In genomic region chr10:91205632-91206031, GRCm38 (mm10) we compare ENCODE assay signal across 30 mouse cellular contexts.
"Had no signal": no experiment of that assay in that cellular context is flagged by ENCODE, and none has a peak within 500 bp of the region (broad histone marks: within the 10 kb centered on the region; RNA-seq: fewer than 3 reads in every experiment).

No protein-coding gene starts in this region.

- DNase-seq: left cerebral cortex, postnatal 4 days; liver; liver, embryonic 13.5 days; liver, postnatal 0 days; lung, adult 18-20 months; lung, adult 2 months; lung, embryonic 14.5 days; lung, postnatal 10 days; lung, postnatal 14 days; lung, postnatal 36 days; lung, postnatal 4 days had no signal

- H3K27ac ChIP-seq: limb, embryonic 10.5 days; limb, embryonic 12.5 days; limb, embryonic 13.5 days; limb, embryonic 15.5 days; liver, embryonic 12.5 days; liver, embryonic 13.5 days; liver, embryonic 14.5 days; liver, embryonic 15.5 days; lung, embryonic 15.5 days; macrophage; midbrain, embryonic 10.5 days; midbrain, embryonic 12.5 days; midbrain, embryonic 13.5 days; midbrain, embryonic 15.5 days; neural tube, embryonic 12.5 days had no signal

- H3K4me2 ChIP-seq: limb, embryonic 12.5 days; limb, embryonic 13.5 days; limb, embryonic 15.5 days; liver, embryonic 11.5 days; liver, embryonic 12.5 days; liver, embryonic 13.5 days; liver, embryonic 15.5 days; lung, embryonic 14.5 days; lung, embryonic 15.5 days; midbrain, embryonic 12.5 days; midbrain, embryonic 13.5 days; midbrain, embryonic 15.5 days; neural tube, embryonic 12.5 days had no signal

- H3K9me3 ChIP-seq: limb, embryonic 10.5 days; limb, embryonic 15.5 days; liver, embryonic 12.5 days; liver, embryonic 13.5 days; liver, embryonic 15.5 days; lung, embryonic 15.5 days; midbrain, embryonic 10.5 days; midbrain, embryonic 12.5 days; midbrain, embryonic 13.5 days; midbrain, embryonic 15.5 days; neural tube, embryonic 12.5 days had no signal

- H3K27me3 ChIP-seq: limb, embryonic 12.5 days; limb, embryonic 13.5 days; limb, embryonic 15.5 days; liver, embryonic 12.5 days; liver, embryonic 13.5 days; liver, embryonic 15.5 days; lung, embryonic 15.5 days; midbrain, embryonic 12.5 days; midbrain, embryonic 13.5 days; midbrain, embryonic 15.5 days; neural tube, embryonic 12.5 days had no signal

- H3K9ac ChIP-seq: limb, embryonic 12.5 days; limb, embryonic 13.5 days; limb, embryonic 15.5 days; liver, embryonic 12.5 days; liver, embryonic 13.5 days; liver, embryonic 14.5 days; liver, embryonic 15.5 days; liver, postnatal 0 days; lung, embryonic 14.5 days; lung, embryonic 15.5 days; midbrain, embryonic 12.5 days; midbrain, embryonic 13.5 days; midbrain, embryonic 15.5 days; neural tube, embryonic 12.5 days had no signal

- H3K36me3 ChIP-seq: limb, embryonic 10.5 days; limb, embryonic 12.5 days; limb, embryonic 13.5 days; limb, embryonic 15.5 days; liver, embryonic 12.5 days; liver, embryonic 13.5 days; liver, embryonic 15.5 days; lung, embryonic 15.5 days; midbrain, embryonic 10.5 days; midbrain, embryonic 12.5 days; midbrain, embryonic 13.5 days; midbrain, embryonic 15.5 days; neural tube, embryonic 12.5 days had no signal

- H3K4me1 ChIP-seq: liver, embryonic 12.5 days; liver, embryonic 13.5 days; liver, embryonic 15.5 days; lung, embryonic 15.5 days; midbrain, embryonic 10.5 days; midbrain, embryonic 12.5 days; midbrain, embryonic 13.5 days; midbrain, embryonic 15.5 days; neural tube, embryonic 12.5 days had no signal

- H3K4me3 ChIP-seq: limb, embryonic 10.5 days; limb, embryonic 12.5 days; limb, embryonic 13.5 days; limb, embryonic 15.5 days; liver, embryonic 12.5 days; liver, embryonic 13.5 days; liver, embryonic 15.5 days; lung, embryonic 15.5 days; megakaryocyte, embryonic 14.5 days; midbrain, embryonic 10.5 days; midbrain, embryonic 12.5 days; midbrain, embryonic 13.5 days; midbrain, embryonic 15.5 days; myocyte; neural tube, embryonic 12.5 days had no signal

- ATAC-seq: liver, embryonic 12.5 days; liver, postnatal 0 days; lung, postnatal 0 days; midbrain, embryonic 13.5 days; midbrain, embryonic 15.5 days; midbrain, embryonic 16.5 days had no signal
